Mouse (Mus musculus) kidney, postnatal 10 days (tissue): Measurements from ENCODE around the gene Arsg.

Experiments
- DNase-seq: peaks from one replicate; pipeline ENCODE4 v3.0.0; 2021; ENCODE audit warnings: mixed read lengths

Gene Arsg

DNA sequence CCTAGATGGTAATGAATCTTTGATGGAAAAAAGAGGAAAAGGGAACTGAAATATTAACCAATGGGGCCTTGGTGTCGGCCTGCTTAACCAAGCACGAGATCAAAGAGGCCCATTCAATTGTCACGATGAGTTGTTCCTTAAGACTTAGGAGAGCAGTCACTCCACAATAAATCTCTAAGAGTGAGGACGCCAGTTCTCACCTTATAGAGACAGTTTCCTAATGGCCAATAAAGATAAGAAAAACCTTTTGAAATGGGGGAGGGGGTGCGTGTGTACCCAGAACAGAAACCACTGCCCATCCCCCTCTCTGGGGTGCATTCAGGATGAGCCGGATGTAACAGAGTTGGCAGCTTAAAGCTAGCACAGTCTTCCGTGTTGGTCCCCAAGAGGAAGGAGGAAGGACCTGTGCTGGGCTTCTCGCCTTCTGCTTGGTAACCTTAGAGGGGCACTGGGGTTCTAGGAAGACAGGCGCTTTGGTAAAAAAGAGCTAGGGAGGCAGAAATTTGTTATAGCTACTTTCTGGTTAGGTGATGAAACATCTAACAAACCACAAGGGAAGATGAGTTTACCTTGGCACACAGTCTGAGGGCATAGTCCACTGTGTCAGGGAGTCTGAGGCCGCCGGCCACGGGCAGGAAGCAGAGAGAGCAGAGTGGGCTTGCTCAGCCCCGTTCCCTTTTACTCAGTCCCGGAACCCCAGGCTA lies 22.7 kb downstream of the Arsg start:
- DNase-seq: peak; percentile 67

DNA sequence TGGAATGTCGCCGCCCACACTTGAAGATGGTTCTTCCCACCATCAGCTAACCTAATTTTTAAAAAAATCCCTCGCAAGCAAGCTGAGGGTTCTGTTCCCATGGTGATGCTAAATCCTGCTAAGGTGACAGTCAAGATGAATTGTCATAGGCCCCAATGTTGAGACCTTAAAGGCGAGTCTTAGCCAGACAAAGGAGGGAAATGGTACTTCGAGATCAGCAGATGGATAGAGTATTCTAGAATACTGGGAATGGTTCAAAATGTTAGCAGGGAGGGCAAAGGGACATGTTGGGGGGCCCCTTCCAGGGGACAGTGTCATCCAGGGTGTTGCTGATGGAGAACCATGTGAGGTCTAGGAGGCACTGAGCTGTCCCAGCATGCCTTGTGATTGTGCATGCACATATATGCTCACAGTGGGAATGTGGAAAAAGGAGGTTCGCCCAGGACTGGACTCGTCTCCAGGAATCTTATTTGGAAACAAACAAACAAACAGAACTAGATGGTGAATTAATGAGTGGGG lies 23.4 kb downstream of the Arsg start:
- DNase-seq: no peak

DNA sequence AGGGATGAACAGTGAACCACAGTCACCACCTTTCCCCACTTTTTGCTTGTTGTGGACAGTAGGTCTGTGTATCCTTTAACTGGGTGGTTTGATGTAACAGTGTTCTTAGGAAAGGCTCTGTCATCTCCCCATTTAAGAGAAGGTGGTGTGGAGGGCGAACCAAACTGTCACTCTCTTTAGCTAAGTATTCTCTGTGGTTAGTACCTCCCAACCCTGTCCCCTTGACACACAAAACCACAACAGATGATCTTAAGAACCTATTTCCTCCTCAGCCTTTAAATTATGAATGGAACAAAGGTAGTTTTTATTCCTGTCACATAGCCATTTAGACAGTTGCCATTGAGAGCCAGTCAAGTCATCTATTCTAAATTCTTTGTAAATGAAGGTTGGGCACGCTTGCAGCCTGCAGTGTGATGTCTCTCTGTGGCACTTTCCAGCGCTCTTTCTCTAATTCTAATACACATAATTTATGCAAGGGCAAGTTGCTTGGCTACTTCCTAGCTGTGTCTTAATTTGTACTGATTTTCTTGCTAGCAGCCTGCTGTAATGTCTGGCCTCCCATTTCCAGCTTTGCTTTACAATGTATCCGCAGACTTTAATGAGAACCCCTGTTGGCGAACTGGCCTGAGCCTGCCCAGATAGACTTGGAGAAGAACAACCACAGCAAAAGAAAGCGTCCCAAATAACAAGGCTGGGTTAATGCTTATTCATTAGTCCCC lies 24.0 kb downstream of the Arsg start:
- no peak for DNase-seq

DNA sequence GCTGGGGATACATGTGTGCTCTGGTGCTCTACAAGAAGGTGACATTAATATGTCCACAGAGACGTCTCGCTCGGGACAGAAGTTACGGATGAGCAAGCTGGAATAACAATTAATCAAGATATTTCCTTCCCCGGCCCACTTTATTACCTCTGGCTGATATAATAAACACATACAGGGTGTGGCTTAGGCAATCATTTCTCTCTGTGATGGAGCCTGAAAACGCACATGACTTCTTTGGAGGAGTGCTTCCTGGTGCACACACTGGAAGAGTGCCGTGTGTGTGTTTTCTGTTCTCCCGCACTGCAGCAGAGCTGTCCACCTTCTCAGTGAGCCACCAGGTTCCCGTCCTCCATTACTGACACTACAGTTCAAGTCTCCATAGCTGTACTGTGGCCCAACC lies 24.8 kb downstream of the Arsg start:
- no peak for DNase-seq

DNA sequence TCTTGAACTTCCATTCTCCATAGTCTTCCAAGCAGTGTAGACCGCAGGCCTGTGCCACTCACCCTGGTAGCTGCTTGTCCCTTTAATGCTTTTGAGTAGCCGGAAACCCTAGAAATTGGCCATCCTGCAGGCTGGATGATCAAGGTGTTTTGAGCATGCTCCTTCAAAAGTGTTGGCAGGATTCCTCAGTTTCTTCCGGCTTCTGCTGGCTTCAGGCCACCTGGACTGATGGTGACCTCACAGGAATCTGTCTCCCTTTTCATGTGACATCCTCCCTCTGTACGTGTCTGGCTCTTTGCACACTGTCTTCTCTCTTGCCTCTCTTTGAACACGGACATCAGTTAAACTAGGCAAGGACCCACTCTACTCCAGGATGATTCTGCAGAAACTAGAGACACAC lies 27.0 kb downstream of the Arsg start:
- peak; percentile 61 for DNase-seq

DNA sequence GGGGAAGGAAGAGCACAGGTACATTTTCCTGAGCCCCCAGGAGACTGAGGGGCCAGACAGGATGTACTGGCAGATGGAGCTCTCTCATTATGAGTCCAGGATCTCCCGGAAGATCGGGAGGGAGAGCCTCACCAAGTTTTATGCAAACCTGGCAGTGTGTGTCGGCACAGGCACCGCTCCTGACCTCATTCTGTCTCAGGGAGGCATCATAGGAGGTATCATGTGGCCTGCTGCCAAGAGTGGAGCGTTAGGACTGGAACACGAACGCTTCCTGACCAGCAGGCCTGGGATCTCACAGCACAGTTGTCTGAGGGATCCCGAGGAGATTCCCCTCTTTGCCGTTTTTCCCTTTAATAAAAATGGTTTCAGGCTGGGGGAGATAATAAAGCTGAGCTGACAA lies 31.8 kb downstream of the Arsg start:
- peak; percentile 69 for DNase-seq

DNA sequence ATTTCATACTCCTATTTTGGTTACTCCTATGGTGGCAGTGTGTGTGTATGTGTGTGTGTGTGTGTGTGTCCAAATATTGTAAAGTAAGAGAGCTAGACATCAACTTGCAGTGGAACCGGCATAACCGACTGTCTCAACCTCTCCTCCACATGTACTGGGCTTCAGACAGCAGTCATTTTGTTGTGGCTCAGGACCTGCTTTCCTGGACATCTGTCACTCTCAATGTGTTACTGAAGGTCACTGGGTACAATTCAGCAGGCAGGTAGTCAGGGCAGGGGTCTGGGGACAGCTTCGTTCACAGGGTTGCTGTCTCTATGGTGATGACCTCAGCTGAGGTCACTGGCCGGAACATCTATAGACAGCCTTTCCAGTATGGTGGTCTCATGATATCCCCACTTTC lies 32.6 kb downstream of the Arsg start:
- no peak for DNase-seq

DNA sequence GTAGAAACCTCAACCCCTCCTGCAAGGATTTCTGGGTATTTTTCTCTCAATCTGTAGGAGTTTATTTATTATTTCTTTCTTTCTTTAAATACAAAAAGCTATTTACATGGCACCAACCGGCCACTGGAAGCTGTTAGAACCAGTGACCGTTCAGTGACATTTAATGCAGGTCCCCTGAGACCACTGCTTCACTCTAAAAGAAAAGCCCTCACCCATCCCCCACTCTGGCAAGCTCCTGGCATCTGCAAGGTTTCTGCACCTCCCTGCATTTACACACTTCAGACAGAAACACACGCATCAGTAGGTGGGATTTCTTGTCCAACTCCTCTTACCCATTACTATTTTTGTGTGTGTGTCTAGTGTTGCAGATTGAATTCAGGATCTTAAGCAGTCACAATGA lies 33.9 kb downstream of the Arsg start:
- no peak for DNase-seq

DNA sequence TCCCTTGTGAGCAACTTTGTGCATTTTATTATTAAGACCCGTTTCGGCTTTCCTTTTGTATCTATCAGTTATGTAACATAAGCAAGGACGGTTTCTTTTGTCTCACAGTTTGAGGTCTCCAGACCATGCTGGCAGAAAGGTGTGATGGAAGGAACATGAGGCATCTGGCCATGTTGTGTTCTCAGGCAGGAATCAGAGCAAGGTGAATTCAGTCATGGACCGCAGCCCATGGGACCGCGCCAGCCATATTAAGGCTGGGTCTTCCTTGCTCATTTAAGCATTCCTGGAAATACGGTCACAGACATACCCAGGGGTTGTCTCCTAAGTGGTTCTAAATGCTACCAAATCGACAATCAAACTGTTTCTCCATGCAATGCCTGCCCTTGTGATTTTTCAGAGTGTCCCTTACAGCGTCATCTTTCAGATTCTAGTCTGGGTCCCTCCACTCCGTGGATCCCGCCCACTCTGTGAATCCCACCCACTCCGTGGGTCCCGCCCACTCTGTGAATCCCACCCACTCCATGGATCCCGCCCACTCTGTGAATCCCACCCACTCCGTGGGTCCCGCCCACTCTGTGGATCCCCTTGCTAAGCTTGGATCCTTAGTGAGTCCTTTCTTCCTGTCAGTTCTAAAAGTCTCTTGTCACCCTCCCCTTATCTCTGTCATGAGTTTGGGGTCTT lies 40.0 kb downstream of the Arsg start:
- no peak for DNase-seq

DNA sequence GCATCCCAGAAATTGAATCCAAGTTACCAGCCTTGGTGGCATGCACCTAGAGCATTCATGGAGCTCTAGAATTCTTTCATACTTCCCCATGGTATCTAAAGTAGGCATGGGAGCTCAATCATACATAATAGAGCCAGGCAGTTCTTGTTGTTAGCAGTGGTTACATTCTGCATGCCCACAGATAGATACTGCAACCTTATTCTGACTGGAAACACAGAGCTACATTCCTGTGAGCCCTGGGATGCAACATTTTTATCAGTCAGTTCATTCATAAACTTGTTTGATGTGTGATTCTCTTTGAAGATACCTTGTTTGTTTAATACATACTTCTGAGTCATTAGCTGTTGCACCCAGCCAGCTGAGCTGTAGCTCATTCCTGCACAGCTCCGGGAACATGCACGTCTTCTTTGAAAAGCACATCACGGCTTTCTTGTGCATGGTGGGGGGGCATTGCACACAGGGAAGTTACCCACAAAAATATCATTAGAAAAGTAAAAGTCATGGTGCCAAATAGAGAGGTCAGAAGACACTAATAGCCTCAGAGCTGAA lies 41.0 kb downstream of the Arsg start:
- DNase-seq: no peak

DNA sequence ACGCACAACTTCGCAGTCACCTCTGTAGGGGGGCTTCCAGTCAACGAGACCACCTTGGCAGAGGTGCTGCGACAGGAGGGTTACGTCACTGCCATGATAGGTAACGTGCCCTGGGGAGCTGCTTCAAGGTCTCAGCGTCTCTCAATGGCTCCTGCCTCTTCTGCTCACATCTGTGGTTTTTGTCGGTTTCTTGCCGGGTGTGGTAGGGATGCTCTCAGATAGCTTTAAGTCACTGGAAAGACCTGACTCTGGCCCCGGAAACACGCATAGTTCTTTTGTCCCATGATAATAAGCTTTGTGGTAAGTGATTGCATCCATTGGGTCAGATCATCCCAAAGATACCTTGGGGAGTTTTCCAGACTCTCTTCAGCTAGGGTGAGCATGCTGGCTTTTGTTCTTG lies 44.2 kb downstream of the Arsg start:
- DNase-seq: no peak

DNA sequence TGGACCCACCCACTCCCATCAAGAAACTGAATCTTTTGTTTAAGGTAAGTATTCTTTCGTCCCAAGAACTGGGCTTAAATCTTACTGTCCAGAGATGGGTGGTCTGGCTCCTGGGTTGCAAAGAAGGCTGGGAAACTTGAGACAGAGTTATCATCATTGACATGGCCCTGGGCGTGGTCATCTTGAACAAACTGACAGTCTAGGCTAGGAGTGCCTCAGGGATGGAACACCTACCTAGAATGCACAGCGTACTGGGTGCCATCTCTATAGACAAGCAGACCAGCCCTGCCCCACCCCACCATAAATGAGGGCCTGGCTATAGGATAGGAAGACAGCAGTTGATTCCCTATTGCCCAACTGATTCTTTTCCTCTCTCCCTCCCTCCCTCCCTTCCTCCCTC lies 44.6 kb downstream of the Arsg start:
- DNase-seq: no peak

DNA sequence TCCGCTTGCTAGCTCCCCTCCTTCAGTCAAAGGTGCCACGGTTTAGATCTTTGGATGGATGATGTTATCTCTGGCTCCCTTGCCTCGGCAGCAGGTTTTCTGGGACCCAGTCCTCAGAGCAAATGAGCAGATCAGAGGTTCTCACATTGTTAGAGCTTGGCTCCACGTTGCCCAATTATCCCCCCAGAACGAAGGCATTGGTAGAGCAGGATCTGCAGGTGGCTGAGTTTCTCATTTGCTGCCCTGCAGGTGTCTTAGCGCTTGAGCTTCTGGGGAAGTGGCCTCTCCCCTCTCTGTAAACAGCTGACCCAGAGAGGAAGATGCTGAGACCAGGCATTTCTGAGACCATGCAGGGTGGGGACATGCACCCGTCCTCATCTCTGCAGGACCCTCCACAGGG lies 47.8 kb downstream of the Arsg start:
- DNase-seq: no peak

DNA sequence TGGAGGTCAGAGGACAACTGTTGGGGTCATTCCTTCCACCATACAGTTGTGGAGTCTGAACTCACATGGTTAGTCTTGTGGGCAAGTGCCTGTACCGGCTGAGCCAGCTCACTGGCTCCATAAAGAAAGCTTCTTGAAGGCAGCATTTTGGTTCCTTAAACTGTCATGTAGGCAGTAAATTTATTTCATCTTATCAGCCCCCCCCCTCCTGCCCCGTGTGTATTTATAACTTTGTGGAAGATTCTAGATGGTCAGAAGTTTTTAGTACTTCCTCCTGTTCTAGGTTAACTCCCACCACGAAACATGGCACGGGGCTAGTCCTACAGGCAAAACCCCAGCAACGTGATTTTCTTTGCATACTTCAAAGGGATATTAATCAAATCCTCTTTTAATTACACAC lies 51.7 kb downstream of the Arsg start:
- no peak for DNase-seq

DNA sequence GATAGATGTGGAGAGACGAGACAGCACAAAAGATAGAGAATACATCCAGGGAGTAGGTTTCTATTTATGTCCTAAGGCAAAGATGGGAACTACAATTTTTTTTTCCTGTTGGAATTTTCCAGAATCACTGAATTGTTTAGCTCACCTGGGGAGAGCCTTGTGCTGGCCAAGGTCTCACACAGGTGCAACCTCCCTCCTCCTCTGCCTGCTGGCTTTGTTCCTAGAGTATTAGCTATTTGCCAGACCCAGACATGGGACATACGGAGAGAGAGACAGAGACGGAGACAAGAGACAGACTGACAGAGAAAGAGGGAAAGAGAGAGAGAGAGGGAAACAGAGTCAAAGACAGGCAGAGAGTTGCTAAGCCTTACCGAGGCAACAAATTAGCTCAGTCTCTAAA lies 52.4 kb downstream of the Arsg start:
- no peak for DNase-seq

DNA sequence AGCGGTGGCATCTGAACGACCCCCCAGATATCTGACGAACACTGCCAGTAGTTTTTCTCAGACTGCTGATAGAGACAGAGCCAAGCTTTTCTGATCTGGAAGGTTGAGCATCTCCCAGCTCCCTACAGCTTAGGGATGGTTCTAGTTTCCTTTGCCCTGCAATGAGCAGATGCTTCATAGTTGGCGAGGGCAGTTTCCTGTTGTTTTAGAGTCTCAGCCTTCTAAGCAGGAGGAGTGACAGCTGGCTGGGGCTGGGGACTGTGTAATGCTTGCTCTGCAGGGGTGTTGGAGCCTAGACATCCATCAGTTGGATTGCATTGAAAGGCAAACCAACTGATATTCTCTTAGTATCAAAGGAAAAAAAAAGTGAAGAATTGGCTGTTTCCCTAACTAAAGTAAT lies 56.9 kb downstream of the Arsg start:
- DNase-seq: no peak

DNA sequence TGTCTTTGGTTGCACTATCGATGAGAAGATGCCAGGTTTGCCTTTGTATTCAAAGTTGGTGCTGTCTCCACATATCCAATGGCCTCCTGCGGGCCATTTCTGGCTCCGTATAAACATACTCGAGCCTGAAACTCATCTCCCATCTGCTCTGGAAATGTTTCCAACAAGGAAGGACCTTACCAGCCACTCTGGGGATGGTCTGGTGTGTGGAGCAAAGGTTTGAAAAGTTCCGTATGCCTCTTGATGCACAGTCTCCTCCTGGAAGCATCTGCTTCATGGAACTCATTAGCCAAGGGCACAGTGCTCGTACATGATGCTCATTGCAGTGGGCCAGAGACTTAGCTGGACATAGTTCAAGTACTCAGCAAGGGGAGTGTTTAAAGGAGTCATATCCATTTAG lies 62.8 kb downstream of the Arsg start:
- DNase-seq: no peak

DNA sequence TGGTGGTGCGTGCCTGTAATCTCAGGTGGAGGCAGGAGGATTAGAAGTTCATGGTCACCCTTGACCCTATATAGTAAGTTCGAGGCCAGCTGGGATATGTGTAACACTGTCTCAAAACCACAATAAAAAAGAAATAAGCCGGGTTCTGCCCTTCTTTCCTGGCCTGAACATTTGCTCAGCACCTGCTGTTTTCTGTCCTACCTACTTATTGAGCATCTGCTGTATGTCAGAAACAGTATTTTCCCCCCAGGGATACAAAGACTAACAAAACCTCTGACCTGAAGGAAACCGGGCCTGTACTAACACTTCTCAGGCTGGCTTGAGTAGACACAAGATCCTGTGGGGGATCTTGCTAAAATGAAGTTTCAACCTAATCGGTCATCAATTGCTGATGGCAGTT lies 63.8 kb downstream of the Arsg start:
- DNase-seq: no peak

DNA sequence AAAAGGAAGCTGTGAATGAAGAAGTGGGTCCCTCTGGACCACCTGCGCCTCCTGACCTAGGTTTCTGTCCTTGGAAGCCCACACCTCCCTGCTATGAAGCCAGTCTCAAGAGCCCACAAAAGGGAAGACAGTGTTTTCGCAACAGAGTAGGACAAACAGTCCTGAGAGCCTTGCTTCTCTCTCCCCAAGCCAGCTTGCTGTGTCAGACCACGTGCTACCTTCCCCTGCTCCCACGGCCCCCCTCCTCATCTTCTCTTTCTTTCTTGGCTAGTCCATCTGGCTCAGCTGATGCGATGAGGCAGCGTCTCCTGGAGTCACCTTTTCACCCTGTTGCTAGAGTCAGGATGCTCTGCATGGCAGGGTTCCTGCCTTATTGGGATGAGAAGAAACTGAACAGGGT lies 66.1 kb downstream of the Arsg start:
- no peak for DNase-seq

DNA sequence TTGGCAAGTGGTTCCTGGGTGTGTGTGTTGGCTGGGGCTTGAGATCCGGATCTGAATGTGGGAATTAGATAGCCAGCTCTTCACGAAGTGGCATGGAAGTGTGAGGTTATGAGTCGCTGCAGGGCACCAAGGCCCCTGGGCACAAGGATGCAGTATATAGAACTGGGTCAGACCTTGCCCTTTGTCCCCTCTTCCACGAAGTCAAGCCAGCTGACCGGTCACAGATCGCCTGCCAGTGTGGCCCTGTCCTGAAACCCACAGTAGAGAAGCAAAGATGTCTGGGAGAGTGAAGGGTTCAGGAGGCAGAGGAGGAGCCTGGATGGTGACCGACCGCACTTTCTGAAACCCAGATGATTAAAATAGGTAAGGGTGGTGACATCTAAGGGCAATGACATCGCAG lies 70.3 kb downstream of the Arsg start:
- DNase-seq: peak; percentile 28

DNA sequence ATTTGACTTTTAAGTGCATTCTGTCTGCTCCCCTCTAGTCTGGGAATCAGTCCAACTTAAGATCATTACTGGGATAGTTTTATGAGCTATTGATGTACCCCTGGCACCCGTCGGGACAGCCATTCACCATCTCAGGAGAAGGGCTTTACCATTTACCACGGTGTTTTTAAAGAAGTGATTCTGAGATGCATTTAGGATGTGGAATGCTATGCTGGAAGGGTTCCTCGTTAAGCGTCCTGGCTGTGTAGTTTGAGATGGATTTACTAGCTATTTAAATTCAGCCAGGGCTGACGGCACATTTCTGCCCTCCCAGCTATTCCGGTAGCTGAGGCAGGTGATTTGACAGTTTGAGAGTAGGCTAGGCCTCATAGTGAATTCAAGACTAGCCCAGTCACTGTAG lies 71.3 kb downstream of the Arsg start:
- no peak for DNase-seq

DNA sequence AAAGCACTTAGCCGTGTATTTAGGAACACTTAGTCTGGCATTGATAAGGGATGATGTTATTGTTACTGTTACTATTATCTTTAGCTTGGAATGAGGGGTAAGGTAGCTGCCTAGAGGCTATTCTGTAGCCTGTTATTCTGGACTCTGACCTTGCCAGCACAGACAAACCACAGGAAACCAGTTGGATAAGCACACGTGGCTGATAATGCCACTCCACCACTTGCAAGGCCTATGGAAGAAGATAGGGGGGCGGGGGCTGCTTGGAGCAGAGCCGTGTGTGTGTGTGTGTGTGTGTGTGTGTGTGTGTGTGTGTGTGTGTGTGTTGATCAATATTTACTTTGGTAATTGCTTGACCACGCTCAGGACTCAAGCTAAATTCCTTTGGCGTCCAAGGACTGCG lies 72.1 kb downstream of the Arsg start:
- DNase-seq: no peak

DNA sequence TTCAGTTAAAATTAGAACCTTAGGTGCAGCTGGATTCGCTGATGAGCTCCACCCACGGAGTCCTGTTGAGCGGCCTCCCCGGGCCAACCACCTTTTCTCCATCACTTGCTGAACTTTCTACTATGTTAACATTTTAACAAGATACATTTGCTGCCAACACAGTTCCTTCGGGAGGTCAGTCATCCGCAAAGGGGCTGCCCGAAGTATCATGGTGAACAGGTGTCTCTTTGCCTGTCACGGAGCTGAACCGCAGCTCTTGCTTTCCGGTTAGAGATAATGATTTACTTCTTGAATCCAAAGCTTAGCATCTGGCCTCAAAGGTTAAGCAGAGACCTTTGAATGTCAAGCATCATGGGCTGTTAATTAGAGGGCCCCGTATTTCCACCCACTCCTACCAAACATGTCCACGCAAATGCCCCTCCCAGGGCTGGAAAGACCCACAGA lies 72.5 kb downstream of the Arsg start:
- DNase-seq: peak; percentile 59
